Comparison of ENCODE assay signal across 19 mouse cellular contexts in the genomic region with DNA sequence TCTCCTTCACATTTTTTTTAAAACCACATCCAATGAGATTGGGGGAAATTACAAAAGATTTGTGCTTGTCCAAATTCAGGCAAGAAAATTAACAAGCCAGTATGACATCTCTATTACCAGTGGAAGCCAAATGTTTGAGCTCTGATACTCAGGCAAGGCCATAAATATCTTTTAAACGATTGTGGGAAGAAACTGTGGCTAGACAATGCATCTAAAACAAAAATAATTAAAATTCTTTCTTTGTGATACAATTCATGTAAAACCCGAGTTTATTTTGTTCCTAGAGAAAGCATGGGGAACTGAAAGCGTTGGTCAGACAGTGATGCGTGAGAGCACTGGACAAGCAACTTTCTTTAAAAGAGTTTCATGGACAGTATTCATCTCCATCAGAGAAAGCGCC.
DNase-seq lines count a peak whose midpoint lies in the region; ATAC-seq and TF ChIP-seq lines count a peak whose summit lies in the region.
"Had no signal": no experiment of that assay in that cellular context is flagged by ENCODE, and none has a peak within 500 bp of the region (broad histone marks: within the 10 kb centered on the region; RNA-seq: fewer than 3 reads in every experiment).

No protein-coding gene starts in this region.

- H3K27ac ChIP-seq in kidney, embryonic 15.5 days = peak overlapping the region; percentile 78
- H3K27ac ChIP-seq in lung, embryonic 15.5 days = 0 out of 2 replicates have a peak overlapping the region, but pooled peaks have one; percentile 31
- H3K27ac ChIP-seq in midbrain, embryonic 12.5 days (replicated peaks) = 0 out of 2 replicates have a peak overlapping the region, but pooled peaks have one; percentile 35
- no peak overlapping the region for H3K27ac ChIP-seq in midbrain, postnatal 0 days (ENCODE audit: low read depth, low read length)
- H3K27ac ChIP-seq: embryonic facial prominence, embryonic 12.5 days; forebrain, embryonic 12.5 days; heart, embryonic 13.5 days; hindbrain, embryonic 15.5 days had no signal

- no peak overlapping the region for H3K4me3 ChIP-seq in kidney, embryonic 15.5 days (replicated peaks)
- no peak overlapping the region for H3K4me3 ChIP-seq in lung, embryonic 15.5 days
- H3K4me3 ChIP-seq in midbrain, embryonic 12.5 days = no peak overlapping the region
- H3K4me3 ChIP-seq in midbrain, postnatal 0 days (ENCODE audit: low read depth, low read length) = no peak overlapping the region
- H3K4me3 ChIP-seq: embryonic facial prominence, embryonic 12.5 days; forebrain, embryonic 12.5 days; heart, embryonic 13.5 days; hindbrain, embryonic 15.5 days had no signal

- no peaks in the 10 kb centered on the region for H3K27me3 ChIP-seq in kidney, embryonic 15.5 days
- H3K27me3 ChIP-seq in lung, embryonic 15.5 days = no peaks in the 10 kb centered on the region
- H3K27me3 ChIP-seq in midbrain, embryonic 12.5 days = peaks cover 34% of the 10 kb centered on the region
- peaks cover 33% of the 10 kb centered on the region for H3K27me3 ChIP-seq in midbrain, postnatal 0 days (ENCODE audit: insufficient read depth, low read length)
- H3K27me3 ChIP-seq: embryonic facial prominence, embryonic 12.5 days; heart, embryonic 13.5 days had no signal

- 0 out of 2 replicates have a peak, but pooled peaks cover 4% of the 10 kb centered on the region for H3K4me1 ChIP-seq in kidney, embryonic 15.5 days
- peaks cover 23% of the 10 kb centered on the region for H3K4me1 ChIP-seq in lung, embryonic 15.5 days
- H3K4me1 ChIP-seq in midbrain, embryonic 12.5 days = peaks cover 19% of the 10 kb centered on the region
- H3K4me1 ChIP-seq in midbrain, postnatal 0 days (ENCODE audit: insufficient read depth, low read length) = no peaks in the 10 kb centered on the region
- H3K4me1 ChIP-seq: hindbrain, embryonic 15.5 days had no signal

- no peaks in the 10 kb centered on the region for H3K9me3 ChIP-seq in kidney, embryonic 15.5 days (replicated peaks)
- H3K9me3 ChIP-seq in lung, embryonic 15.5 days = no peaks in the 10 kb centered on the region
- H3K9me3 ChIP-seq in midbrain, embryonic 12.5 days = no peaks in the 10 kb centered on the region
- H3K9me3 ChIP-seq in midbrain, postnatal 0 days (ENCODE audit: low read length) = no peaks in the 10 kb centered on the region
- H3K9me3 ChIP-seq: embryonic facial prominence, embryonic 12.5 days; forebrain, embryonic 12.5 days; heart, embryonic 13.5 days; hindbrain, embryonic 15.5 days had no signal

- no peak overlapping the region for H3K4me2 ChIP-seq in kidney, embryonic 15.5 days
- H3K4me2 ChIP-seq in lung, embryonic 15.5 days = no peak overlapping the region
- no peak overlapping the region for H3K4me2 ChIP-seq in midbrain, embryonic 12.5 days (replicated peaks)
- no peak overlapping the region for H3K4me2 ChIP-seq in midbrain, postnatal 0 days (ENCODE audit: low read depth, low read length, poor library complexity, severe bottlenecking)
- H3K4me2 ChIP-seq: embryonic facial prominence, embryonic 12.5 days; forebrain, embryonic 12.5 days; heart, embryonic 13.5 days; hindbrain, embryonic 15.5 days had no signal

- DNase-seq in kidney, adult 8-10 months = no peak
- DNase-seq in lung, postnatal 4 days = no peak
- no peak for DNase-seq in midbrain, postnatal 0 days (ENCODE audit: low spot score)
- DNase-seq in urinary bladder, postnatal 4 days (ENCODE audit: low spot score in 2 of 2) = no peak
- DNase-seq: adrenal gland, postnatal 14 days; cerebellum, adult 11-12 months; cerebellum, adult 9-10 months; cerebellum, postnatal 25 days; gastrocnemius, postnatal 25 days; heart, adult 11 months; heart, postnatal 36 days had no signal

- no peak for TF ChIP-seq CTCF in midbrain, postnatal 0 days (IDR thresholded peaks at IDR 0.05)

- WGBS in kidney, embryonic 15.5 days = 47% methylated on average over 5 of the region's 5 CpGs
- 44% methylated on average over 5 of the region's 5 CpGs for WGBS in lung, embryonic 15.5 days
- WGBS in midbrain, embryonic 12.5 days = 22% methylated on average over 5 of the region's 5 CpGs
- 49% methylated on average over 5 of the region's 5 CpGs for WGBS in midbrain, postnatal 0 days

- no peak for ATAC-seq in kidney, embryonic 15.5 days (replicated peaks; ENCODE audit: low FRiP score)
- ATAC-seq in lung, embryonic 15.5 days (ENCODE audit: borderline replicate concordance, extremely low read depth, low FRiP score, low TSS enrichment) = no peak
- no peak for ATAC-seq in midbrain, embryonic 12.5 days (ENCODE audit: low FRiP score, low read depth)
- no peak for ATAC-seq in midbrain, postnatal 0 days (ENCODE audit: low FRiP score)
- ATAC-seq: forebrain, embryonic 16.5 days had no signal

- no peaks in the 10 kb centered on the region for H3K36me3 ChIP-seq in kidney, embryonic 15.5 days
- no peaks in the 10 kb centered on the region for H3K36me3 ChIP-seq in lung, embryonic 15.5 days
- H3K36me3 ChIP-seq in midbrain, embryonic 12.5 days = no peaks in the 10 kb centered on the region
- H3K36me3 ChIP-seq in midbrain, postnatal 0 days (ENCODE audit: insufficient read depth, low read length) = no peaks in the 10 kb centered on the region
- H3K36me3 ChIP-seq: embryonic facial prominence, embryonic 12.5 days; forebrain, embryonic 12.5 days; heart, embryonic 13.5 days; hindbrain, embryonic 15.5 days had no signal

- no peak overlapping the region for H3K9ac ChIP-seq in kidney, embryonic 15.5 days
- no peak overlapping the region for H3K9ac ChIP-seq in lung, embryonic 15.5 days
- H3K9ac ChIP-seq in midbrain, embryonic 12.5 days (replicated peaks) = no peak overlapping the region
- H3K9ac ChIP-seq in midbrain, postnatal 0 days (replicated peaks; ENCODE audit: low read length, poor library complexity, severe bottlenecking) = no peak overlapping the region
- H3K9ac ChIP-seq: embryonic facial prominence, embryonic 12.5 days; forebrain, embryonic 12.5 days; heart, embryonic 13.5 days; hindbrain, embryonic 15.5 days had no signal
